Mouse (Mus musculus): Measurements from ENCODE around the gene Castor1.

GRCm38 (mm10) chr11:4256846-4257607 is 39.0 kb downstream of the Castor1 start, which contains the start of gene Lif:
- TF ChIP-seq CTCF (IDR thresholded peaks at IDR 0.05; ENCODE audit: extremely low read depth, insufficient read depth, low read length) (no peak), POLR2A (IDR thresholded peaks at IDR 0.05; ENCODE audit: extremely low read depth, insufficient read depth, low read length) (no peak)
